Mouse (Mus musculus): ENCODE results near the gene Gng10. TPM values are rescaled to one million over a fixed set of nuclear protein-coding genes. Genes with fewer than 3 reads are reported as not detected.

Gene Gng10
- polyA plus RNA-seq, 1 experiment from 2014 or later, result 197 TPM

DNA sequence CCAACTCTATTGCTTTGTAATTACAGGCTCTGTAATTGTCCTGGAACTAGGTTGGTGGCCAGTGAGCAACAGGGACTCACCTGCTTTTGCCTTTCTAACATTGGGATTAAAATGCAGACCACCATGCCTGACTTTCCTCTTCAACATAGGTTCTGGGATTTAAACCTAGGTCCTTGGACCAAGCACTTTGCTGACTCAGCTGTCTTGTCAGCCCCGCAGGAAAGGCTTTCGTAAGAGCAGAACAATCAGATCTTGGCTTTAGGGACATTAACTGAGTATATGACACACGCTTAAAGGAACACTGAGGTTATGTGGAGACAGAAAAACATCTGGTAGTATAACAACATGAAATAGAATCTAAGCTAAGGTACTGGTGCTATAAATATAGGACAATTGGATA, 23.0 kb downstream of the Gng10 start:
- Histone ChIP-seq H3K27ac (replicated peaks; ENCODE audit: low read depth, low read length) (no peak overlapping the region), H3K9me3 (replicated peaks; ENCODE audit: control insufficient read depth, low read length) (no peaks in the 10 kb centered on the region), H3K4me3 (ENCODE audit: low read depth, low read length) (no peak overlapping the region), H3K4me2 (ENCODE audit: low read depth, low read length) (no peak overlapping the region), H3K9ac (replicated peaks; ENCODE audit: low read length) (no peak overlapping the region), H3K27me3 (ENCODE audit: control insufficient read depth, insufficient read depth, low read length) (no peaks in the 10 kb centered on the region), H3K36me3 (replicated peaks; ENCODE audit: control insufficient read depth, insufficient read depth, low read depth, low read length) (no peaks in the 10 kb centered on the region), H3K4me1 (ENCODE audit: control insufficient read depth, insufficient read depth, low read length) (no peaks in the 10 kb centered on the region)
- no peak for ATAC-seq (replicated peaks; ENCODE audit: insufficient number of reproducible peaks, low FRiP score, low TSS enrichment, low read depth)
- 81% methylated on average over 3 of the region's 3 CpGs for WGBS
- no peak for DNase-seq (ENCODE audit: low spot score)

GRCm38 (mm10) chr4:59062526-59062925, 27.6 kb downstream of the Gng10 start:
- ATAC-seq (replicated peaks; ENCODE audit: insufficient number of reproducible peaks, low FRiP score, low TSS enrichment, low read depth), result no peak
- Histone ChIP-seq H3K9me3 (replicated peaks; ENCODE audit: control insufficient read depth, low read length) (no peaks in the 10 kb centered on the region), H3K9ac (replicated peaks; ENCODE audit: low read length) (no peak overlapping the region), H3K4me1 (ENCODE audit: control insufficient read depth, insufficient read depth, low read length) (no peaks in the 10 kb centered on the region), H3K4me3 (ENCODE audit: low read depth, low read length) (no peak overlapping the region), H3K4me2 (ENCODE audit: low read depth, low read length) (no peak overlapping the region), H3K36me3 (replicated peaks; ENCODE audit: control insufficient read depth, insufficient read depth, low read depth, low read length) (no peaks in the 10 kb centered on the region), H3K27me3 (ENCODE audit: control insufficient read depth, insufficient read depth, low read length) (no peaks in the 10 kb centered on the region), H3K27ac (replicated peaks; ENCODE audit: low read depth, low read length) (no peak overlapping the region)
- WGBS, result 65% methylated on average over 12 of the region's 12 CpGs
- DNase-seq (ENCODE audit: low spot score), result no peak

- 50% methylated on average over 3 of the region's 3 CpGs for WGBS
- DNase-seq (ENCODE audit: low spot score), result no peak
- Histone ChIP-seq H3K9ac (replicated peaks; ENCODE audit: low read length) (no peak overlapping the region), H3K9me3 (replicated peaks; ENCODE audit: control insufficient read depth, low read length) (no peaks in the 10 kb centered on the region), H3K27me3 (ENCODE audit: control insufficient read depth, insufficient read depth, low read length) (no peaks in the 10 kb centered on the region), H3K36me3 (replicated peaks; ENCODE audit: control insufficient read depth, insufficient read depth, low read depth, low read length) (no peaks in the 10 kb centered on the region), H3K27ac (replicated peaks; ENCODE audit: low read depth, low read length) (no peak overlapping the region), H3K4me2 (ENCODE audit: low read depth, low read length) (no peak overlapping the region), H3K4me3 (ENCODE audit: low read depth, low read length) (no peak overlapping the region), H3K4me1 (ENCODE audit: control insufficient read depth, insufficient read depth, low read length) (no peaks in the 10 kb centered on the region)
- no peak for ATAC-seq (replicated peaks; ENCODE audit: insufficient number of reproducible peaks, low FRiP score, low TSS enrichment, low read depth)
These were observed 34.4 kb downstream of the Gng10 start for GRCm38 (mm10) chr4:59069276-59069675.

DNA sequence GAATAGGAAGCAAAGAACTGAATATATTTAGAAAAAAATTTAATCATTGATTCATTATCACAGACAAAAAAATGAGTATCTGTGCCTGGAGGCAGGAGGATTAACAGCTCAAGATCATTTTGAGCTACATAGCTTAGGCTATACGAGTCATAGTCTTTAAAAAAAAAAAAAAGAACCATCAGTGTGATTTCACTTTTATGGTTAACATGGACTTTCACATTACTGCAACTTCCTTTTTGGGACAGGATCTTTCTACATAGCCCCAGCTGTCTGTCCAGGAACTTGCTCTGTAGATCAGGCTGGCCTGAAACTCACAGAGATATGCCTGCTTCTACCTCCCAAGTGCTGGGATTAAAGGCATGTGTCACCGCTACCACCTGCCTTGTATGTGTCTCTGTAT, 48.5 kb downstream of the Gng10 start:
- ATAC-seq (replicated peaks; ENCODE audit: insufficient number of reproducible peaks, low FRiP score, low TSS enrichment, low read depth), result no peak
- H3K4me3 ChIP-seq (ENCODE audit: low read depth, low read length), result no peak overlapping the region
- no peak overlapping the region for H3K9ac ChIP-seq (replicated peaks; ENCODE audit: low read length)
- WGBS, result 83% methylated on average over 2 of the region's 2 CpGs
- H3K9me3 ChIP-seq (replicated peaks; ENCODE audit: control insufficient read depth, low read length), result no peaks in the 10 kb centered on the region
- DNase-seq (ENCODE audit: low spot score), result no peak
- H3K27ac ChIP-seq (replicated peaks; ENCODE audit: low read depth, low read length), result no peak overlapping the region
- H3K27me3 ChIP-seq (ENCODE audit: control insufficient read depth, insufficient read depth, low read length), result no peaks in the 10 kb centered on the region
- no peaks in the 10 kb centered on the region for H3K36me3 ChIP-seq (replicated peaks; ENCODE audit: control insufficient read depth, insufficient read depth, low read depth, low read length)
- H3K4me2 ChIP-seq (ENCODE audit: low read depth, low read length), result no peak overlapping the region
- no peaks in the 10 kb centered on the region for H3K4me1 ChIP-seq (ENCODE audit: control insufficient read depth, insufficient read depth, low read length)

DNA sequence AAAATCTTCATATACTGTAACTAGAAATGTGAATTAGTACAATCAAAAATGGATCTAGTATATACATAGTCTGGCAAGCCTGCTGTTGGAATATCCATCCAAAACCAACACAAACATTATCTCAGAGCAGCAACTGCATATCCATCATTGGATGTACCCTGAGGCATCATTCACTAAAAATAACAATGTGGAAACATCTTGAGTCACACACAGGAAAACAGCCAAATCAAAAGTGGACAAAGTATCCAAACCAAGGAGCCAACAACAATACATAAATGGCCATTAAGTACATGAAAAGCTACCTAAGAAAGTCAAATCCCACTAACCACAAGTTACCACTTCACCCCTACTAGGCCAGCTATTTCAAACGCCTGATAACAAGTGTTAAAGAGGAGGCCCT, 54.5 kb downstream of the Gng10 start:
- DNase-seq (ENCODE audit: low spot score) (no peak), ATAC-seq (replicated peaks; ENCODE audit: insufficient number of reproducible peaks, low FRiP score, low TSS enrichment, low read depth) (no peak)
- Histone ChIP-seq H3K27ac (replicated peaks; ENCODE audit: low read depth, low read length) (no peak overlapping the region), H3K4me1 (ENCODE audit: control insufficient read depth, insufficient read depth, low read length) (no peaks in the 10 kb centered on the region), H3K4me3 (ENCODE audit: low read depth, low read length) (no peak overlapping the region), H3K9ac (replicated peaks; ENCODE audit: low read length) (no peak overlapping the region), H3K9me3 (replicated peaks; ENCODE audit: control insufficient read depth, low read length) (no peaks in the 10 kb centered on the region), H3K27me3 (ENCODE audit: control insufficient read depth, insufficient read depth, low read length) (no peaks in the 10 kb centered on the region), H3K4me2 (ENCODE audit: low read depth, low read length) (no peak overlapping the region), H3K36me3 (replicated peaks; ENCODE audit: control insufficient read depth, insufficient read depth, low read depth, low read length) (no peaks in the 10 kb centered on the region)
- 45% methylated on average over 1 of the region's 1 CpGs for WGBS

Other genes starting within 250 kb of the Gng10 start
- gene Olfr267, start 247.4 kb upstream of the Gng10 start, polyA plus RNA-seq (2014; fragmentation: Nextera tagmentation; extraction: Ambion mirVana), result not detected in 2 replicates
- 40.5 and 47.2 TPM in 2 replicates for gene Ecpas, start 122.3 kb upstream of the Gng10 start, polyA plus RNA-seq (2014; fragmentation: Nextera tagmentation; extraction: Ambion mirVana)
- 0.97 and 1.4 TPM in 2 replicates for gene Zkscan16, start 91.5 kb upstream of the Gng10 start, polyA plus RNA-seq (2014; fragmentation: Nextera tagmentation; extraction: Ambion mirVana)
- gene Ptgr1, start 48.0 kb upstream of the Gng10 start, polyA plus RNA-seq (2014; fragmentation: Nextera tagmentation; extraction: Ambion mirVana), result 22.8 and 24.0 TPM in 2 replicates
- gene Dnajc25, start 40.0 kb upstream of the Gng10 start, polyA plus RNA-seq (2014; fragmentation: Nextera tagmentation; extraction: Ambion mirVana), result 6.1 and 6.3 TPM in 2 replicates
- 4.7 and 7.4 TPM in 2 replicates for gene Gm20503, start 31.9 kb upstream of the Gng10 start, polyA plus RNA-seq (2014; fragmentation: Nextera tagmentation; extraction: Ambion mirVana)
- not detected in 2 replicates for gene AI481877, start 103.9 kb downstream of the Gng10 start, polyA plus RNA-seq (2014; fragmentation: Nextera tagmentation; extraction: Ambion mirVana)
- gene Ugcg, start 154.2 kb downstream of the Gng10 start, polyA plus RNA-seq (2014; fragmentation: Nextera tagmentation; extraction: Ambion mirVana), result 11.5 and 11.8 TPM in 2 replicates

Measured in embryonic facial prominence, embryonic 11.5 days (tissue).